Mouse (Mus musculus): ENCODE measurements at regions not wholly inside any gene's neighbourhood (a gene's known extent, or its start where the extent isn't known, plus 50 kb on each side); places are given as distances from the start of the nearest gene placed in this dataset.

- no peaks in the 10 kb centered on the region for H3K27me3 ChIP-seq (ENCODE audit: insufficient read depth, low read length)
- ATAC-seq (no peak), DNase-seq (ENCODE audit: low spot score) (no peak)
- H3K4me1 ChIP-seq (ENCODE audit: insufficient read depth, low read length) = no peaks in the 10 kb centered on the region
- no peaks in the 10 kb centered on the region for H3K9me3 ChIP-seq (ENCODE audit: low read length)
- TF ChIP-seq CTCF (IDR thresholded peaks at IDR 0.05; ENCODE audit: low read depth) = no peak
- no peak overlapping the region for H3K9ac ChIP-seq (replicated peaks; ENCODE audit: low read length)
- 91% methylated on average over 1 of the region's 1 CpGs for WGBS
- H3K27ac ChIP-seq = no peak overlapping the region
- H3K36me3 ChIP-seq (ENCODE audit: insufficient read depth, low read length) = no peaks in the 10 kb centered on the region
- no peak overlapping the region for H3K4me3 ChIP-seq (ENCODE audit: low read length)
- H3K4me2 ChIP-seq (ENCODE audit: low read depth, low read length) = no peak overlapping the region
These were observed 67.0 kb upstream of the Klf13 start for GRCm38 (mm10) chr7:64005765-64006164.

DNA sequence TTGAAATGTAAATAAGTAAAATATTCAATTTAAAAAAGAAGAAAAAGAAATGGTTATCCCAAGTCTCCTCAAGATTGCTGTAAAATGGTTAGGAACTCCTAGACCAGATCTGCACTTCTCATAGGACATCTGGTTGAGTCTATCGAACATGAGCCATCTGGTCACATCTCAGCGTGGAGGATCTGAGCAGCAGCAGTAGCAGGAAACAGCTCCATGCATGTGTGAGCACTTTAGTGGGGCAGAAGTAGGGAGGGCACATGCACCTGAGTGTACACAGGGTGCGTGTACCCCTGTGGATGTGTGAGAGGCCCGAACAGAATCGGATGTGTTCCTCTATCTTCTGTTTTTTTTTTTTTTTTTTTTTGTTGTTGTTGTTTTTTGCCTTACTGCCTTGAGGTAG lies 65.2 kb upstream of the Klf13 start:
- H3K4me1 ChIP-seq (ENCODE audit: insufficient read depth, low read length) = no peaks in the 10 kb centered on the region
- H3K27ac ChIP-seq = no peak overlapping the region
- H3K9me3 ChIP-seq (ENCODE audit: low read length) = no peaks in the 10 kb centered on the region
- H3K4me2 ChIP-seq (ENCODE audit: low read depth, low read length) = no peak overlapping the region
- no peak overlapping the region for H3K4me3 ChIP-seq (ENCODE audit: low read length)
- no peak overlapping the region for H3K9ac ChIP-seq (replicated peaks; ENCODE audit: low read length)
- ATAC-seq (no peak), DNase-seq (ENCODE audit: low spot score) (no peak)
- WGBS = 88% methylated on average over 5 of the region's 5 CpGs
- H3K36me3 ChIP-seq (ENCODE audit: insufficient read depth, low read length) = no peaks in the 10 kb centered on the region
- H3K27me3 ChIP-seq (ENCODE audit: insufficient read depth, low read length) = no peaks in the 10 kb centered on the region
- no peak for TF ChIP-seq CTCF (IDR thresholded peaks at IDR 0.05; ENCODE audit: low read depth)

- 70% methylated on average over 7 of the region's 9 CpGs for WGBS
- TF ChIP-seq CTCF (IDR thresholded peaks at IDR 0.05; ENCODE audit: low read depth) = no peak
These were observed 62.9 kb upstream of the Klf13 start for GRCm38 (mm10) chr7:64001611-64002111.

GRCm38 (mm10) chr7:63998995-63999960 lies 60.6 kb upstream of the Klf13 start:
- 68% methylated on average over 6 of the region's 6 CpGs for WGBS
- no peaks in the 10 kb centered on the region for H3K36me3 ChIP-seq (ENCODE audit: insufficient read depth, low read length)

More at GRCm38 (mm10) chr7:64001611-64002111, 62.9 kb upstream of the Klf13 start:
- ATAC-seq = no peak
- H3K27me3 ChIP-seq (ENCODE audit: insufficient read depth, low read length) = no peaks in the 10 kb centered on the region
- no peak overlapping the region for H3K4me2 ChIP-seq (ENCODE audit: low read depth, low read length)
- no peaks in the 10 kb centered on the region for H3K36me3 ChIP-seq (ENCODE audit: insufficient read depth, low read length)
- no peak for DNase-seq (ENCODE audit: low spot score)
- H3K4me1 ChIP-seq (ENCODE audit: insufficient read depth, low read length) = no peaks in the 10 kb centered on the region
- H3K4me3 ChIP-seq (ENCODE audit: low read length) = no peak overlapping the region
- no peak overlapping the region for H3K27ac ChIP-seq
- no peaks in the 10 kb centered on the region for H3K9me3 ChIP-seq (ENCODE audit: low read length)
- H3K9ac ChIP-seq (replicated peaks; ENCODE audit: low read length) = no peak overlapping the region

GRCm38 (mm10) chr7:63997997-63998396 lies 59.3 kb upstream of the Klf13 start:
- ATAC-seq (no peak), DNase-seq (ENCODE audit: low spot score) (no peak)
- no peak for TF ChIP-seq CTCF (IDR thresholded peaks at IDR 0.05; ENCODE audit: low read depth)
- Histone ChIP-seq H3K9ac (replicated peaks; ENCODE audit: low read length) (no peak overlapping the region), H3K4me2 (ENCODE audit: low read depth, low read length) (no peak overlapping the region), H3K4me3 (ENCODE audit: low read length) (no peak overlapping the region), H3K4me1 (ENCODE audit: insufficient read depth, low read length) (no peaks in the 10 kb centered on the region), H3K27ac (no peak overlapping the region), H3K36me3 (ENCODE audit: insufficient read depth, low read length) (no peaks in the 10 kb centered on the region), H3K9me3 (ENCODE audit: low read length) (no peaks in the 10 kb centered on the region), H3K27me3 (ENCODE audit: insufficient read depth, low read length) (no peaks in the 10 kb centered on the region)
- WGBS = 78% methylated on average over 3 of the region's 3 CpGs

More at GRCm38 (mm10) chr7:63998995-63999960, 60.6 kb upstream of the Klf13 start:
- DNase-seq (ENCODE audit: low spot score) (no peak), ATAC-seq (no peak)
- Histone ChIP-seq H3K4me1 (ENCODE audit: insufficient read depth, low read length) (no peaks in the 10 kb centered on the region), H3K27me3 (ENCODE audit: insufficient read depth, low read length) (no peaks in the 10 kb centered on the region), H3K9ac (replicated peaks; ENCODE audit: low read length) (no peak overlapping the region), H3K27ac (no peak overlapping the region), H3K4me3 (ENCODE audit: low read length) (no peak overlapping the region), H3K4me2 (ENCODE audit: low read depth, low read length) (no peak overlapping the region), H3K9me3 (ENCODE audit: low read length) (no peaks in the 10 kb centered on the region)
- no peak for TF ChIP-seq CTCF (IDR thresholded peaks at IDR 0.05; ENCODE audit: low read depth)

DNA sequence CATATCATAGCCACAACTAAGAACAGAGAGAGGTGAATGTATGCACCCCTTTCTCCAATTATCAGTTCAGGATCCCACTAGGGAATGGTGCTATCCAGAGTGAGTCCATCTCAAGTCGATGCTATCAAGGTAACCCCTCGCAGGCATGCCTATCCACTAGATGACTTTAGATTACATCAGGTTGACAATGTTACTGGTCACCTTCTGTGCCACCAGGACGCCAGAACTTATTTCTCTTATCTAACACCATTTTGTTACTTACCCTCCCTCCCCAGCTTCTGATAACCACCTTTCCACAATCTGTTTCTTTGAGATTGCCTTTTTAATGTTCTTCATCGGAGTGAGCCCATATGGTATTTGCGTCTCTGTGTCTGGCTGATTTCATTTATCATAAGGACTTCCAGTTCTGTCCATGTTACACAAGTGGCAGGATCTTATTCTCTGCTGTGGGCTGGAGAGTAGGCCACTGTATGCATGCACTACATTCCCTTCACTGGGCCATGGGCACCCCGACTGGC lies 57.9 kb upstream of the Klf13 start:
- H3K4me2 ChIP-seq (ENCODE audit: low read depth, low read length) = no peak overlapping the region
- H3K36me3 ChIP-seq (ENCODE audit: insufficient read depth, low read length) = no peaks in the 10 kb centered on the region
- WGBS = 84% methylated on average over 6 of the region's 6 CpGs

More for the DNA sequence above, 57.9 kb upstream of the Klf13 start:
- H3K27me3 ChIP-seq (ENCODE audit: insufficient read depth, low read length) = no peaks in the 10 kb centered on the region
- H3K9ac ChIP-seq (replicated peaks; ENCODE audit: low read length) = no peak overlapping the region
- TF ChIP-seq CTCF (IDR thresholded peaks at IDR 0.05; ENCODE audit: low read depth) = no peak
- H3K4me3 ChIP-seq (ENCODE audit: low read length) = no peak overlapping the region
- no peak overlapping the region for H3K27ac ChIP-seq
- H3K4me1 ChIP-seq (ENCODE audit: insufficient read depth, low read length) = no peaks in the 10 kb centered on the region
- DNase-seq (ENCODE audit: low spot score) = no peak
- ATAC-seq = no peak
- H3K9me3 ChIP-seq (ENCODE audit: low read length) = no peaks in the 10 kb centered on the region

Data from hindbrain, postnatal 0 days (tissue).